Mouse (Mus musculus): ENCODE measurements around the gene Otc. TPM values are rescaled to one million over a fixed set of nuclear protein-coding genes. Genes with fewer than 3 reads are reported as not detected.

Otc gene
- total RNA-seq (2021): not detected
- long read RNA-seq, experiment 1: 0 reads
- long read RNA-seq, experiment 2: 0 reads

GRCm38 (mm10) chrX:10251852-10252504, at the start of gene Otc:
Gene Otc, plus strand, starts transcription at chrX:10252305.
- intact Hi-C loops (cut with DNase I; ENCODE audit: low total_unique reads): no loop called here
- no peak for DNase-seq

- DNase-seq: no peak
- intact Hi-C loops (cut with DNase I; ENCODE audit: low total_unique reads): no loop called here
Measured at GRCm38 (mm10) chrX:10205937-10206336, 46.2 kb upstream of the Otc start.

- DNase-seq: no peak
- intact Hi-C loops (cut with DNase I; ENCODE audit: low total_unique reads): no loop called here
Measured at GRCm38 (mm10) chrX:10215972-10216371, 36.1 kb upstream of the Otc start.

- intact Hi-C loops (cut with DNase I; ENCODE audit: low total_unique reads): no loop called here
- DNase-seq: peak; percentile 91
Measured at GRCm38 (mm10) chrX:10216410-10216949, 35.6 kb upstream of the Otc start, which contains the start of gene Rpgr. Gene Rpgr, minus strand, starts transcription at chrX:10216920.

GRCm38 (mm10) chrX:10219281-10219680, 32.8 kb upstream of the Otc start:
- intact Hi-C loops (cut with DNase I; ENCODE audit: low total_unique reads): no loop called here
- no peak for DNase-seq

- no peak for DNase-seq
- intact Hi-C loops (cut with DNase I; ENCODE audit: low total_unique reads): no loop called here
Measured at GRCm38 (mm10) chrX:10233051-10233450, 19.1 kb upstream of the Otc start.

GRCm38 (mm10) chrX:10234617-10235016, 17.5 kb upstream of the Otc start:
- intact Hi-C loops (cut with DNase I; ENCODE audit: low total_unique reads): no loop called here
- DNase-seq: no peak

GRCm38 (mm10) chrX:10239515-10239914, 12.6 kb upstream of the Otc start:
- intact Hi-C loops (cut with DNase I; ENCODE audit: low total_unique reads): no loop called here
- no peak for DNase-seq

- no peak for DNase-seq
- intact Hi-C loops (cut with DNase I; ENCODE audit: low total_unique reads): no loop called here
Measured at GRCm38 (mm10) chrX:10243916-10244315, 8.2 kb upstream of the Otc start.

GRCm38 (mm10) chrX:10251357-10251756, 748 bp upstream of the Otc start:
- intact Hi-C loops (cut with DNase I; ENCODE audit: low total_unique reads): no loop called here

GRCm38 (mm10) chrX:10257774-10258173, 5.7 kb downstream of the Otc start:
- intact Hi-C loops (cut with DNase I; ENCODE audit: low total_unique reads): no loop called here
- no peak for DNase-seq

More at GRCm38 (mm10) chrX:10251357-10251756, 748 bp upstream of the Otc start:
- DNase-seq: no peak

GRCm38 (mm10) chrX:10258260-10258659, 6.2 kb downstream of the Otc start:
- intact Hi-C loops (cut with DNase I; ENCODE audit: low total_unique reads): no loop called here
- DNase-seq: no peak

GRCm38 (mm10) chrX:10268308-10268707, 16.2 kb downstream of the Otc start:
- DNase-seq: no peak
- intact Hi-C loops (cut with DNase I; ENCODE audit: low total_unique reads): no loop called here

GRCm38 (mm10) chrX:10268761-10269437, 16.8 kb downstream of the Otc start:
- DNase-seq: no peak
- intact Hi-C loops (cut with DNase I; ENCODE audit: low total_unique reads): no loop called here

GRCm38 (mm10) chrX:10297341-10297740, 45.2 kb downstream of the Otc start:
- intact Hi-C loops (cut with DNase I; ENCODE audit: low total_unique reads): no loop called here

GRCm38 (mm10) chrX:10318176-10318575, 66.1 kb downstream of the Otc start:
- intact Hi-C loops (cut with DNase I; ENCODE audit: low total_unique reads): no loop called here
- no peak for DNase-seq

More at GRCm38 (mm10) chrX:10297341-10297740, 45.2 kb downstream of the Otc start:
- no peak for DNase-seq

GRCm38 (mm10) chrX:10330246-10330645, 78.1 kb downstream of the Otc start:
- DNase-seq: no peak
- intact Hi-C loops (cut with DNase I; ENCODE audit: low total_unique reads): no loop called here

- no peak for DNase-seq
- intact Hi-C loops (cut with DNase I; ENCODE audit: low total_unique reads): no loop called here
Measured at GRCm38 (mm10) chrX:10331749-10332148, 79.6 kb downstream of the Otc start.

GRCm38 (mm10) chrX:10336816-10337215, 84.7 kb downstream of the Otc start:
- DNase-seq: no peak
- intact Hi-C loops (cut with DNase I; ENCODE audit: low total_unique reads): no loop called here

- intact Hi-C loops (cut with DNase I; ENCODE audit: low total_unique reads): no loop called here
- no peak for DNase-seq
Measured at GRCm38 (mm10) chrX:10355867-10356266, 103.8 kb downstream of the Otc start.
